Mouse (Mus musculus) gastrocnemius, postnatal 14 days (tissue): ENCODE data around the gene Sult1b1. TPM values are rescaled to one million over a fixed set of nuclear protein-coding genes. Genes with fewer than 3 reads are reported as not detected.

Source experiments
- total RNA-seq, 2 experiments: library from RNA; stranded (reverse); gene quantifications; 2 replicates each; pipeline ENCODE4 v1.2.3; 2021

Gene Sult1b1
- total RNA-seq, 2 experiments from 2014 or later: not detected

Other genes with a start within 250 kb of the Sult1b1 start
- gene Ugt2a3, start 201.0 kb downstream of the Sult1b1 start, total RNA-seq: not detected
- not detected for gene Ugt2b38, start 114.0 kb downstream of the Sult1b1 start, total RNA-seq
- gene Ugt2a2, start 55.9 kb downstream of the Sult1b1 start, total RNA-seq: not detected
- not detected for gene Gm43638, start 51.4 kb downstream of the Sult1b1 start, total RNA-seq
- gene Ugt2a1, start 47.3 kb downstream of the Sult1b1 start, total RNA-seq: not detected
- not detected for gene Sult1d1, start 30.8 kb upstream of the Sult1b1 start, total RNA-seq
- not detected for gene Sult1e1, start 53.4 kb upstream of the Sult1b1 start, total RNA-seq
- not detected for gene Csn1s1, start 128.0 kb upstream of the Sult1b1 start, total RNA-seq
- gene Csn2, start 161.4 kb upstream of the Sult1b1 start, total RNA-seq: not detected
- not detected for gene Csn1s2a, start 236.4 kb upstream of the Sult1b1 start, total RNA-seq